Mouse (Mus musculus) embryonic facial prominence, embryonic 14.5 days (tissue): ENCODE data around the gene Pitpnc1. TPM values are rescaled to one million over a fixed set of nuclear protein-coding genes. Genes with fewer than 3 reads are reported as not detected.
"Not testable (repeated sequence)": the region's sequence is repeated elsewhere in the genome, so short reads cannot be mapped to it uniquely, and the experiment has no call there.

ENCODE experiments used
- ATAC-seq: fragments of 200-750 bp; cut with Nextera tagmentation; 2 replicates; pipeline ENCODE4 v1.8.0; 2017; ENCODE audit warnings: low read depth, moderate number of reproducible peaks, moderate TSS enrichment
- DNase-seq: peaks from one replicate; pipeline ENCODE4 v3.0.0-alpha.2; 2015; ENCODE audit warnings: low spot score
- H3K27ac ChIP-seq: fragments of 300-500 bp; sonication (generic); replicated peaks from 2 replicates; pipeline ENCODE4 v1.5.1; 2014; ENCODE audit warnings: low read depth, mild to moderate bottlenecking, low read length, moderate library complexity
- H3K27me3 ChIP-seq: fragments of 300-500 bp; sonication (generic); replicated peaks from 2 replicates; pipeline ENCODE4 v1.6.1; 2014; ENCODE audit warnings: low read length; ENCODE audit not compliant: control insufficient read depth, insufficient read depth
- H3K36me3 ChIP-seq: fragments of 300-500 bp; sonication (generic); 2 replicates; pipeline ENCODE4 v1.6.1; 2014; ENCODE audit warnings: low read length, mixed read lengths; ENCODE audit not compliant: control insufficient read depth, insufficient read depth
- H3K4me1 ChIP-seq: fragments of 300-500 bp; sonication (generic); 2 replicates; pipeline ENCODE4 v1.6.1; 2014; ENCODE audit warnings: antibody characterized with exemption, low read length; ENCODE audit not compliant: control insufficient read depth, insufficient read depth
- H3K4me2 ChIP-seq: fragments of 300-500 bp; sonication (generic); 2 replicates; pipeline ENCODE4 v1.6.1; 2014; ENCODE audit warnings: low read depth, mild to moderate bottlenecking, low read length, moderate library complexity, mixed read lengths
- H3K4me3 ChIP-seq: fragments of 300-500 bp; sonication (generic); 2 replicates; pipeline ENCODE4 v1.5.1; 2014; ENCODE audit warnings: low read depth, mild to moderate bottlenecking, low read length
- H3K9ac ChIP-seq: fragments of 300-500 bp; sonication (generic); 2 replicates; pipeline ENCODE4 v1.6.1; 2014; ENCODE audit warnings: low read depth, mild to moderate bottlenecking, low read length, moderate library complexity, mixed read lengths
- H3K9me3 ChIP-seq: fragments of 300-500 bp; sonication (generic); 2 replicates; pipeline ENCODE4 v1.6.1; 2016; ENCODE audit warnings: low read length; ENCODE audit not compliant: control insufficient read depth
- WGBS: fragments of 180-500 bp; shearing (Covaris S2); extraction: QIAGEN DNeasy Blood & Tissue Kit; methylation state at CpG from one replicate; pipeline ENCODE4 v1.1.7; 2014; 5-methylcytosine and 5-hydroxymethylcytosine counted together
- polyA plus RNA-seq: library from polyadenylated mRNA; unstranded; fragments of >200 nt; fragmentation: Nextera tagmentation; extraction: Ambion mirVana; gene quantifications from 2 replicates; pipeline ENCODE4 v1.2.1, GENCODE M21; 2014

Pitpnc1 gene
- polyA plus RNA-seq = 20.6 and 21.2 TPM in 2 replicates

DNA sequence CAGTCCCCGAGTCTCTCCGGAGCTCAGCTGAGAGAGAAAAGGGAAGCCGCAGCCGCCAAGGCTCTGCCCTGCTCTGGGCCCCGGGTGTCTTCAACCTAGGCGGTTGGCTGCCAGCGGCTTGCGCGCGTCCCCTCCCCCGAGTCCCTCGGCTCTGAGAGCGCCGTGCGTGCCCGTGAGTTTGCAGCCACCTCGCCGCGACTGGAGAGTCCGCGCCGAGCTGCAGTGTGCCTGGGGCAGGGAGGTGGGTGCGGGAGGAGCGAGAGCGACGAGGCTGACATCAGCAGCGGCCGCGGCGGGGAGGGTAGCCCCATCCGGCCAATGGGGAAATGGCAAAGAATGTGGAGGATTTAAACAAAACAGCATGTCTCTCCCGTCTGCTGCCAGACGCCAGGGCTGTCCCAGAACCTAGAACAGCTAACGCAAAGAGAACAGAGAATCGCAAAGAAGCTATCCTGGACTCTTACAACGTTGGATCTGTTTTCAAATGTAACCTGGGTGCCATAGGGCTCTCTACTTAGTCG, at the start of gene Pitpnc1:
Gene Pitpnc1, minus strand, starts transcription at position 179 of the 521 bp plus-strand sequence.
- Histone ChIP-seq H3K36me3 (no peaks in the 10 kb centered on the region), H3K27ac (peak within 1 kb of the TSS; percentile 96), H3K9me3 (no peaks in the 10 kb centered on the region), H3K27me3 (no peaks in the 10 kb centered on the region), H3K9ac (peak within 1 kb of the TSS; percentile 82), H3K4me3 (peak within 1 kb of the TSS; percentile 92), H3K4me1 (peaks cover 22% of the 10 kb centered on the region), H3K4me2 (peak within 1 kb of the TSS; percentile 78)
- DNase-seq (peak; percentile 96), ATAC-seq (peak; percentile 90)
- WGBS = under 1% methylated on average over 36 of the region's 37 CpGs

DNA sequence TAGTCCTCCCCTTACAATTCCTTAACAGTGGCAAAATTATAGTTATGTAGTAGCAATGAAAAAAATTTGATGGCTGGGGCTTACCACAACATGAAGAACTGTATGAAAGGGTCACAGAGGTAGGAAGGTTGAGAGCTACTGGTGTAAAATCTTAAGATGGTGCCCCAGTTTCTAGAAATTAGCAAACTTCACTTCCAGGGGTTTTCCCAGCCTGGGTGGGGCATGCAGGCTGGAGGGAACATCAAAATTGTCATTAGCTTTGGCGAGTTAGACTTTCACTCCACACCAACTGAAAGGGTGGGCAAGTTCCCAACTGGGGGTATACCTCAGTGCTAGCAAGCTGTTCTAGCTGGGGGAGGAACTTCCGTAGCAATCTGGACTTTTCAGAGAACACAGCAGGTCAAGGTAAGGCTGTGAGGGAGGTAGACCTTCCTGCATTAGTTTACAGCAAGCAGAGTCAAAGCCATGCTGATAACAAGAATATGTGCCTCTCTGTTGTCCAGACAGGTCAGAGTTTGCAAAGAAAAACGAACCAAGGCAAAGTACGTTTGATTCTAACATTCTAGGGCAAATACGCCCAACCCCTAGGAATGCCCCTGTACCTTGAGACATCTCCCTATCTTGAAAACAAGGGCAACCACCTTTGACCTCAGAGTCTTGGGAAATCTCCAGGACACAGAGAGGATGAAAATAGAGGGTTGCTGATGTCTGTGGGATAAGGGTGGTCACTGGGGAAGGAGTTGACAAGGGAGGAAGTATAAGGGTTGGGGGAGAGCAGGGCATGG, 48.3 kb upstream of the Pitpnc1 start:
- DNase-seq (no peak), ATAC-seq (no peak)
- no peaks in the 10 kb centered on the region for H3K9me3 ChIP-seq
- no peak overlapping the region for H3K4me3 ChIP-seq
- H3K27me3 ChIP-seq = no peaks in the 10 kb centered on the region
- H3K9ac ChIP-seq = no peak overlapping the region
- no peaks in the 10 kb centered on the region for H3K4me1 ChIP-seq
- no peaks in the 10 kb centered on the region for H3K36me3 ChIP-seq
- WGBS = 78% methylated on average over 5 of the region's 5 CpGs
- no peak overlapping the region for H3K27ac ChIP-seq
- no peak overlapping the region for H3K4me2 ChIP-seq

DNA sequence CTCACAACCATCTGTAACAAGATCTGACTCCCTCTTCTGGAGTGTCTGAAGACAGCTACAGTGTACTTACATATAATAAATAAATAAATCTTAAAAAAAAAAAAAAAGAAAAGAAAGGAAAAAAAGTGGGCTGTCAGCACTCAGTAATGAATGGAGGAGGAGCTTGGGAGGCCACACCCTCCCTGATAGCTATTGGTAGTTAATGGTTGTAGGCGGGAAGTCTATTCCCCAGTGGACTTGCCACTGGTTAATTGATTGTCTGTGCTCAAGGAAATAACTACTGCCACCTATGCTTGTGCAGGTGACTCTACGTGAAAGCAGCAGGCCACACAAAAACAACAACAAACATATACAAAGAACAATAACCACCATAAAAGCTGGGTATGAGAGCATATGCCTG, 45.9 kb upstream of the Pitpnc1 start:
- no peak overlapping the region for H3K27ac ChIP-seq
- ATAC-seq (no peak), DNase-seq (no peak)
- 0 out of 2 replicates have a peak, but pooled peaks cover 4% of the 10 kb centered on the region for H3K4me1 ChIP-seq
- WGBS = 93% methylated on average over 2 of the region's 2 CpGs
- H3K9me3 ChIP-seq = no peaks in the 10 kb centered on the region
- H3K27me3 ChIP-seq = no peaks in the 10 kb centered on the region
- H3K36me3 ChIP-seq = no peaks in the 10 kb centered on the region
- H3K4me2 ChIP-seq = no peak overlapping the region
- H3K9ac ChIP-seq = no peak overlapping the region
- no peak overlapping the region for H3K4me3 ChIP-seq

DNA sequence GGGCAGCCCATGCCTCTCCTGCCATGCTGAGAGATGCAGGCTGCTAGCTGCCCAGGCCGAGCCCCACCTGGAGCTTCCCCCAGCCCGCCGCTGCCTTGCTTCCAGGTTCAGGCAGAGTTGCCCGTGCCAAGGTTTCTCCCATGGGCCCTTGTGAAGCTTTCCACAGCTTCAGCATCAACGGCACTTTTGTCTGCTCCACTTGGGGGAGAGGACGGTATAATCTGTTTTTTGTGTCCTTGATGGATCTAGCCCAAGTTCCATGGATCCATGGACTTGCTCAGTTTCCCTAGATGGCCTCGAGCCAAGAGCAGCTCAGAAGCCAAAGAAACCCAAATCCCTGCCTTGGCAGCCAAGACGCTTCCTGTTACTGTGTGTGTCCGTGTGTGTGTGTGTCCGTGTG, 42.5 kb upstream of the Pitpnc1 start:
- Histone ChIP-seq H3K4me3 (no peak overlapping the region), H3K27me3 (no peaks in the 10 kb centered on the region), H3K4me1 (peaks cover 8% of the 10 kb centered on the region; the same call in 1 of the 2 replicates), H3K4me2 (peak overlapping the region; percentile 13; the same call in 1 of the 2 replicates), H3K9me3 (no peaks in the 10 kb centered on the region), H3K27ac (peak overlapping the region; percentile 45), H3K36me3 (no peaks in the 10 kb centered on the region), H3K9ac (no peak overlapping the region)
- DNase-seq = peak; percentile 89
- 48% methylated on average over 10 of the region's 10 CpGs for WGBS
- peak; percentile 38; the same call in 1 of the 2 replicates for ATAC-seq

DNA sequence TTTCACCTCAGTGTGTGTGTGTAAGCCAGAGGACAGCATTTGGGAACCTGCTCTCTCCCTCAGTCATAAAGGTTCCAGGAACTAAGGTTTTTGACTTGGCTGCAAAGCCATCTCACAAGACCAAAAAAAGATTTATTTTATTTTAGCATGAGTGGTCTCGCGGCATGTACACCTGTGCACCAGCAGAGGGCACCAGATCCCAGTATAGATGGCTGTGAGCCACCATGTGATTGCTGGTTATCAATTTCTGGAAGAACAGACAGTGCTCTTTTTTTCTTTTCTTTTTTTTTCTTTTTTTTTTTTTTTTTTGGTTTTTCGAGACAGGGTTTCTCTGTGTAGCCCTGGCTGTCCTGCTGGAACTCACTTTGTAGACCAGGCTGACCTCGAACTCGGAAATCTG, 41.5 kb upstream of the Pitpnc1 start:
- not testable (repeated sequence) for H3K4me2 ChIP-seq, H3K9me3 ChIP-seq, H3K27me3 ChIP-seq, H3K4me1 ChIP-seq, H3K27ac ChIP-seq, H3K9ac ChIP-seq, H3K36me3 ChIP-seq, H3K4me3 ChIP-seq
- ATAC-seq = 0 out of 2 replicates have a peak, but pooled peaks have one; percentile 7
- WGBS = 53% methylated on average over 5 of the region's 5 CpGs
- peak; percentile 82 for DNase-seq

DNA sequence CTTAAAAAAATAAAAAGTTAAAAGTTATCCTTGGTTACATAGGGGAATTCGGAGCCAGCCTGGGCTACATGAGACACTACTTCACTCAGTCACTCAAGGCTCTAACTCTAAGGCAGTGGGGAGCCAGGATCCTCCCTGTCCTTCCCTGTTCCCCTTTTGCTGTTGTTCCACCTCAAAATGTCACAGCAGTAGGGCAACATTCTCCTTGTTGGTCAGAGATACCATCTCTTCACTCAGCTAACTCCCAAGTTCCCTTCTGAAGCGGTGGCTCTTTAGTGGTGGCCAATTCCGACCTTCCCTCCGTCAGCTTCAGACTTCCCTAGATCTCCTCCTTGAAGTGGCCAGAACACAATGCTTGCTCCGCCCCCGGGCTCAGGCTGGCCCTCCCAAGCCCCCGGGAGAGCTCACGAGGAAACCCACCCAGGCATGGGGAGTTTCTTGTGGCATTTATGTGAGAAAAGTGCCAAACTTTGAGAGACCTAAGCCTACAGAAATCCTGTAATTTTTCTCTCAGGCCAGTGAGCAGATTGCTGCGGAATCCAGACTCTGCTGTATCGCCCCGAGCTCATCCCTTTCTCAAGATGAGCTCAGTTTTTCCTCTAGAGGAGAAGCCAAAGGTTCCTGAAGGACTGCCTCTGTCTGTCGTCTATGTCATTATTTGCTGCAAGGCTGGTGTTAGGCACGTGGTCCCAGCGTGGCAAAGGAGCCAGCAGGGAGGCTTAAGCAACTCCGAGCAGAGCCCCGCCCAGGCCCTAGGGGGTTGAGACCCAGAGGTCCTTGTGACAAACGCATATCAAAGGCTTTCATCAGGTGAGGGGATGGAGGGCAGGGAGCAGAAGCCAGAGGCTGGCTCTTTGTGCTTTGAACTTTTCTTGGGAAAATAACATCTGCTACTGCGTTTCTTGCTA, 40.1 kb upstream of the Pitpnc1 start:
- no peak overlapping the region for H3K9ac ChIP-seq
- H3K4me1 ChIP-seq = peaks cover 8% of the 10 kb centered on the region; the same call in 1 of the 2 replicates
- 0 out of 2 replicates have a peak overlapping the region, but pooled peaks have one; percentile 17 for H3K27ac ChIP-seq
- no peak overlapping the region for H3K4me3 ChIP-seq
- H3K27me3 ChIP-seq = no peaks in the 10 kb centered on the region
- peak overlapping the region; percentile 33 for H3K4me2 ChIP-seq
- DNase-seq = peak; percentile 72
- no peaks in the 10 kb centered on the region for H3K9me3 ChIP-seq
- H3K36me3 ChIP-seq = no peaks in the 10 kb centered on the region
- peak; percentile 50; the same call in 1 of the 2 replicates for ATAC-seq
- 5% methylated on average over 18 of the region's 18 CpGs for WGBS

DNA sequence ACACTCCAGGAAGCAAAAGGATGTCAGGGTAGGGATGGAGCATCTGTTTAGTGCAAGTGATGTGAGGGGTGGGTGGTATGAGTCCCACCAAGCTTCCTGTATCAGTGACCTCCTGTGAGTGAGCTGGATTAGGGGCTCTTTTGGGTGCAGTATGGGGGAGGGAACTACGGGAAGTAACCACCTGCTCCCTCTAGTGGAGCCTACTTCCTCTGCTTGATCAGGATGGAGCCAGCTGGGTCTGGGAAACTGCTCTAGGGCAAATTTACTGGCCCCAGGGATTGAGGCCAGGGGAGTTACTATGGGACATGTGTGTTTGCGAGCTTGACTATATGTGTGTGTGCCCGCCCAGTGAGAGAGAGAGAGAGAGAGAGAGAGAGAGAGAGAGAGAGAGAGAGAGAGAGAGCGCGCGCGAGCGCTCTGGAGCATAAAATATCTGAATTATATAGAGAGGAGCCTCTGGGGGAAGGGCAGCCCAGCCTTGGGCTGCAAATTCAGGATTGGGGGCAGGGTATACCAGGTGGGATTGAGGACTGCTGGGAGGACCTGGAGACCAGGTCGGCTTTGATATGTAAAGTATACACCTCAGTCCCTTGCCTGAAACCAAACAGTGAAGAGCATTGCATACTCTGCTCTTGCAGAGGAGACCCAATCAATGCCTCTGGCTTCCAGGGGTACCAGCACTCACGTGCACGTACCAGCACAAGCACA, 39.3 kb upstream of the Pitpnc1 start:
- Histone ChIP-seq H3K4me2 (peak overlapping the region; percentile 29), H3K9me3 (no peaks in the 10 kb centered on the region), H3K4me3 (no peak overlapping the region), H3K36me3 (no peaks in the 10 kb centered on the region), H3K27ac (no peak overlapping the region), H3K4me1 (peaks cover 8% of the 10 kb centered on the region; the same call in 1 of the 2 replicates), H3K27me3 (no peaks in the 10 kb centered on the region), H3K9ac (no peak overlapping the region)
- ATAC-seq = peak; percentile 38; the same call in 1 of the 2 replicates
- DNase-seq = peak; percentile 24
- WGBS = 19% methylated on average over 11 of the region's 11 CpGs

DNA sequence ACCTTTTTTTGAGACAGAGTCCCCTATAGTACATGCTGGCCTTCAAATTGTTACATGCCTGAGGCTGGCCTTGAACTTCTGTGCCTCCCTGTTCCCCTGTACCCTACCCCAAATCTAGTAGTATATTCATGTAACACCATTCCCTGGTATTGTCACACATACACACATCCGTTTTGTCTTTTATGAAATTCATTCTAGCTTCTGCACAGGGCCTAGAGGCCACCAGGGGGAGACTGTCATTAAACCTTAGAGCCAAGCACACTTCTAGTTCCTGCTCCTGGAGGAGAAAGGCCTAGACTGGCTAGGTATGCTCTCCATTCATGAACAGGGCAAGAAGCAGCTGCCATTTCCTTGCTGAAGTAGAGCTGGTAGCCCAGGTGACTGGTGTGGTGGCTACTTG, 35.8 kb upstream of the Pitpnc1 start:
- ATAC-seq (no peak), DNase-seq (peak; percentile 22)
- H3K9me3 ChIP-seq = no peaks in the 10 kb centered on the region
- no peak overlapping the region for H3K4me3 ChIP-seq
- 78% methylated on average over 1 of the region's 1 CpGs for WGBS
- no peak overlapping the region for H3K27ac ChIP-seq
- H3K4me2 ChIP-seq = no peak overlapping the region
- H3K4me1 ChIP-seq = peaks cover 4% of the 10 kb centered on the region; the same call in 1 of the 2 replicates
- no peaks in the 10 kb centered on the region for H3K27me3 ChIP-seq
- no peak overlapping the region for H3K9ac ChIP-seq
- no peaks in the 10 kb centered on the region for H3K36me3 ChIP-seq
